Mouse (Mus musculus): ENCODE measurements around the gene Them4. TPM values are rescaled to one million over a fixed set of nuclear protein-coding genes. Genes with fewer than 3 reads are reported as not detected.

The Them4 gene
- polyA plus RNA-seq, 1 experiment from 2014 or later = 56.9 TPM

Other genes starting within 250 kb of the Them4 start
- gene Gm10697, start 237.4 kb upstream of the Them4 start, polyA plus RNA-seq (2015; fragmentation: Nextera tagmentation; extraction: Ambion mirVana) = not detected in 2 replicates
- not detected in 2 replicates for gene Gm10696, start 131.9 kb upstream of the Them4 start, polyA plus RNA-seq (2015; fragmentation: Nextera tagmentation; extraction: Ambion mirVana)
- not detected in 2 replicates for gene Gm5286, start 113.4 kb upstream of the Them4 start, polyA plus RNA-seq (2015; fragmentation: Nextera tagmentation; extraction: Ambion mirVana)
- not detected in 2 replicates for gene Gm4778, start 46.1 kb upstream of the Them4 start, polyA plus RNA-seq (2015; fragmentation: Nextera tagmentation; extraction: Ambion mirVana)
- not detected in 2 replicates for gene Them5, start 32.0 kb downstream of the Them4 start, polyA plus RNA-seq (2015; fragmentation: Nextera tagmentation; extraction: Ambion mirVana)
- 2.8 and 3.2 TPM in 2 replicates for gene C2cd4d, start 52.3 kb downstream of the Them4 start, polyA plus RNA-seq (2015; fragmentation: Nextera tagmentation; extraction: Ambion mirVana)
- gene Rorc, start 62.7 kb downstream of the Them4 start, polyA plus RNA-seq (2015; fragmentation: Nextera tagmentation; extraction: Ambion mirVana) = 0.23 and 0.39 TPM in 2 replicates
- 1.6 TPM in 2 replicates for gene Lingo4, start 88.4 kb downstream of the Them4 start, polyA plus RNA-seq (2015; fragmentation: Nextera tagmentation; extraction: Ambion mirVana)
- 47.8 and 53.2 TPM in 2 replicates for gene Tdrkh, start 103.2 kb downstream of the Them4 start, polyA plus RNA-seq (2015; fragmentation: Nextera tagmentation; extraction: Ambion mirVana)
- 56.7 and 57.8 TPM in 2 replicates for gene Mrpl9, start 133.2 kb downstream of the Them4 start, polyA plus RNA-seq (2015; fragmentation: Nextera tagmentation; extraction: Ambion mirVana)
- 1.6 and 1.8 TPM in 2 replicates for gene Oaz3, start 133.8 kb downstream of the Them4 start, polyA plus RNA-seq (2015; fragmentation: Nextera tagmentation; extraction: Ambion mirVana)
- gene Celf3, start 168.2 kb downstream of the Them4 start, polyA plus RNA-seq (2015; fragmentation: Nextera tagmentation; extraction: Ambion mirVana) = 320 and 350 TPM in 2 replicates
- gene Riiad1, start 170.3 kb downstream of the Them4 start, polyA plus RNA-seq (2015; fragmentation: Nextera tagmentation; extraction: Ambion mirVana) = 20.1 and 21.3 TPM in 2 replicates

Measured in midbrain, embryonic 15.5 days (tissue).